Mouse (Mus musculus): Measurements from ENCODE around the gene 1700007K13Rik.
"Not testable (repeated sequence)": the region's sequence is repeated elsewhere in the genome, so short reads cannot be mapped to it uniquely, and the experiment has no call there.

GRCm38 (mm10) chr2:28477993-28478392 is 11.9 kb upstream of the 1700007K13Rik start:
- not testable (repeated sequence) for TF ChIP-seq POLR2A (IDR thresholded peaks at IDR 0.05; ENCODE audit: borderline replicate concordance, insufficient read depth, low read length); CTCF (IDR thresholded peaks at IDR 0.05; ENCODE audit: borderline replicate concordance, insufficient read depth, low read depth, low read length)
